Mouse (Mus musculus) lung, embryonic 15.5 days (tissue): Measurements from ENCODE around the gene Ccl8. TPM values are rescaled to one million over a fixed set of nuclear protein-coding genes. Genes with fewer than 3 reads are reported as not detected.

Source experiments
- ATAC-seq: fragments of 200-750 bp; cut with Nextera tagmentation; 2 replicates; pipeline ENCODE4 v1.8.0; 2017; ENCODE audit warnings: moderate number of reproducible peaks, borderline replicate concordance; ENCODE audit not compliant: low FRiP score, low TSS enrichment; ENCODE audit errors: extremely low read depth
- H3K27ac ChIP-seq: fragments of 300-500 bp; sonication (generic); 2 replicates; pipeline ENCODE4 v1.5.1; 2015; ENCODE audit warnings: moderate library complexity, mild to moderate bottlenecking, inconsistent platforms
- H3K27me3 ChIP-seq: fragments of 300-500 bp; sonication (generic); 2 replicates; pipeline ENCODE4 v1.6.1; 2015; ENCODE audit warnings: inconsistent platforms
- H3K36me3 ChIP-seq: fragments of 300-500 bp; sonication (generic); 2 replicates; pipeline ENCODE4 v1.6.1; 2015; ENCODE audit warnings: inconsistent platforms
- H3K4me1 ChIP-seq: fragments of 300-500 bp; sonication (generic); 2 replicates; pipeline ENCODE4 v1.6.1; 2015; ENCODE audit warnings: inconsistent platforms
- H3K4me2 ChIP-seq: fragments of 300-500 bp; sonication (generic); 2 replicates; pipeline ENCODE4 v1.6.1; 2015; ENCODE audit warnings: inconsistent platforms, mild to moderate bottlenecking, moderate library complexity
- H3K4me3 ChIP-seq: fragments of 300-500 bp; sonication (generic); 2 replicates; pipeline ENCODE4 v1.5.1; 2015; ENCODE audit warnings: mild to moderate bottlenecking, inconsistent platforms
- H3K9ac ChIP-seq: fragments of 300-500 bp; sonication (generic); 2 replicates; pipeline ENCODE4 v1.6.1; 2015; ENCODE audit warnings: inconsistent platforms
- H3K9me3 ChIP-seq: fragments of 300-500 bp; sonication (generic); 2 replicates; pipeline ENCODE4 v1.6.1; 2016; ENCODE audit warnings: inconsistent platforms
- WGBS: fragments of 180-500 bp; shearing (Covaris S2); methylation state at CpG from one replicate; pipeline ENCODE4 v1.1.7; 2015; 5-methylcytosine and 5-hydroxymethylcytosine counted together
- polyA plus RNA-seq: library from polyadenylated mRNA; unstranded; fragments of >200 nt; fragmentation: Nextera tagmentation; extraction: Ambion mirVana; gene quantifications from 2 replicates; pipeline ENCODE4 v1.2.1, GENCODE M21; 2015

Gene Ccl8
- 0.35 TPM in 1 of 2 replicates, not detected in the other for polyA plus RNA-seq

DNA sequence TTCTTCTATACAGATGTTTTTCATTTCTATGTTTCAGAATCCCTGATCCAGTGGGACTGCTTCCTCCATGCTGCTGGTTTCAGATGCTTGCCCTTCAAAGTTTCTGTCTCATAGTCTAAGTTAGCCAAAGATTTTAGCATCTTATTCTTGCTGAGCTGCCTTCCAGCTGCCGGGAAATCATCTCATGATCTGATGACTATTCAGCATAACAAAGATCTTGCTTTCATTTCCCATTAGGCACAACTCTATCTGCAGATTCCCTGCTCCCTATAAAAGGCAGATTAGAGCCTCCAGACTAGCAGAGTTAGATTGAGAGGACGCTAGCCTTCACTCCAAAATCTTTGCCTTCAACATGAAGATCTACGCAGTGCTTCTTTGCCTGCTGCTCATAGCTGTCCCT lies at the start of gene Ccl8:
Gene Ccl8 (plus strand): TSS at position 301 of the 400 bp plus-strand sequence.
- no peak within 1 kb of the TSS for H3K4me3 ChIP-seq
- H3K9ac ChIP-seq: no peak within 1 kb of the TSS
- no peaks in the 10 kb centered on the region for H3K9me3 ChIP-seq
- H3K4me1 ChIP-seq: no peaks in the 10 kb centered on the region
- ATAC-seq: no peak
- no peaks in the 10 kb centered on the region for H3K36me3 ChIP-seq
- no peaks in the 10 kb centered on the region for H3K27me3 ChIP-seq
- 77% methylated on average over 3 of the region's 3 CpGs for WGBS
- H3K27ac ChIP-seq: no peak within 1 kb of the TSS
- H3K4me2 ChIP-seq: no peak within 1 kb of the TSS

GRCm38 (mm10) chr11:82066953-82067571 lies 47.9 kb upstream of the Ccl8 start:
- H3K27me3 ChIP-seq: no peaks in the 10 kb centered on the region
- no peak overlapping the region for H3K4me3 ChIP-seq
- 71% methylated on average over 7 of the region's 7 CpGs for WGBS
- H3K27ac ChIP-seq: no peak overlapping the region
- no peaks in the 10 kb centered on the region for H3K36me3 ChIP-seq
- no peak overlapping the region for H3K4me2 ChIP-seq
- no peaks in the 10 kb centered on the region for H3K9me3 ChIP-seq
- H3K4me1 ChIP-seq: peaks cover 4% of the 10 kb centered on the region; the same call in 1 of the 2 replicates
- no peak for ATAC-seq
- no peak overlapping the region for H3K9ac ChIP-seq

- no peak overlapping the region for H3K27ac ChIP-seq
- WGBS: 64% methylated on average over 3 of the region's 3 CpGs
- H3K9me3 ChIP-seq: no peaks in the 10 kb centered on the region
- H3K4me3 ChIP-seq: no peak overlapping the region
- no peaks in the 10 kb centered on the region for H3K27me3 ChIP-seq
- no peak for ATAC-seq
- H3K9ac ChIP-seq: no peak overlapping the region
- no peaks in the 10 kb centered on the region for H3K36me3 ChIP-seq
- peaks cover 4% of the 10 kb centered on the region; the same call in 1 of the 2 replicates for H3K4me1 ChIP-seq
- no peak overlapping the region for H3K4me2 ChIP-seq
Measured at GRCm38 (mm10) chr11:82071076-82071475, 43.9 kb upstream of the Ccl8 start.

GRCm38 (mm10) chr11:82072374-82072773 lies 42.6 kb upstream of the Ccl8 start:
- ATAC-seq: no peak
- H3K9me3 ChIP-seq: no peaks in the 10 kb centered on the region
- no peak overlapping the region for H3K27ac ChIP-seq
- H3K4me3 ChIP-seq: no peak overlapping the region
- H3K27me3 ChIP-seq: no peaks in the 10 kb centered on the region
- WGBS: 63% methylated on average over 1 of the region's 1 CpGs
- no peak overlapping the region for H3K4me2 ChIP-seq
- peaks cover 4% of the 10 kb centered on the region; the same call in 1 of the 2 replicates for H3K4me1 ChIP-seq
- no peaks in the 10 kb centered on the region for H3K36me3 ChIP-seq
- H3K9ac ChIP-seq: no peak overlapping the region

DNA sequence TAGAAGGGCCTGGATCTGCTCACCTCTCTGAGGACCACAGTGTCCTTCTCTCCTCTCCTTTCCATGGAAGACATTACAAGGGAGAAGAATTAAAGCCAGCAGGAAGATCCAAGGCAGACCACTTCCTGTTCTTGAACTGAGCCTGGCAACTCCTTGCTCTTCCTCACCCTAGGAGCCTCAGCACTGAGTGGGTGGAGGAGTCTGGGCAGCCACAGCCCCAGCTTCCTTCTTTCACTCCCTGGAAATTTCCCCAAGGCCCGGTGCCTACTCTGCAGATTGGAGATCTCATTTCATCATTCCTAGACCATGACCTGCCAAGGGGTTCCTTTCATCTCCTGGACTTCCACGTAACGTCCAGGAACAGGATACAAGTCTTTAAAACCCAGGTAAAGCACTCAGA lies 42.0 kb upstream of the Ccl8 start:
- WGBS: 81% methylated on average over 3 of the region's 3 CpGs
- H3K4me1 ChIP-seq: peaks cover 4% of the 10 kb centered on the region; the same call in 1 of the 2 replicates
- no peaks in the 10 kb centered on the region for H3K36me3 ChIP-seq
- no peak overlapping the region for H3K27ac ChIP-seq
- no peak overlapping the region for H3K9ac ChIP-seq
- no peaks in the 10 kb centered on the region for H3K9me3 ChIP-seq
- ATAC-seq: no peak
- H3K27me3 ChIP-seq: no peaks in the 10 kb centered on the region
- H3K4me2 ChIP-seq: no peak overlapping the region
- H3K4me3 ChIP-seq: no peak overlapping the region

DNA sequence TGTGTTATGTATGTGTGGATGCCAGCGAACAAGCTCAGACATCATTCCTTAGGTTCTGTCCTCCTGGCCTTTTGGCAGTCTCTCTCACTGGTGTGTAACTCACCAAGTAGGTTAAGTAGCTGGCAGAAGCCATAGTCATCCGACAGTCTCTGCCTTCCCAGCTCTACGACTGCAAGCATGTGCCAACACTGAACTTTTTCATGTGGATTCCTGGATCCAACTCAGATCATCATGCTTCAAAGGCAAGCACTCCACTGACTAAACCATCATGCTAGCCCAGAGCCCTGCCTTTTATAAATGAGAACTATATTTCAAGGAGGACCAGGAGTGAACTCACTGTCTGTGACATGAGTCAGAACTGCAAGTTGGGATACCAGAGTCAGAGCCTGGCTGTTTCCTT lies 41.3 kb upstream of the Ccl8 start:
- Histone ChIP-seq H3K4me3 (no peak overlapping the region), H3K27ac (no peak overlapping the region), H3K36me3 (no peaks in the 10 kb centered on the region), H3K9me3 (no peaks in the 10 kb centered on the region), H3K9ac (no peak overlapping the region), H3K4me1 (peaks cover 4% of the 10 kb centered on the region; the same call in 1 of the 2 replicates), H3K4me2 (no peak overlapping the region), H3K27me3 (no peaks in the 10 kb centered on the region)
- no peak for ATAC-seq
- 69% methylated on average over 3 of the region's 3 CpGs for whole genome bisulfite sequencing

DNA sequence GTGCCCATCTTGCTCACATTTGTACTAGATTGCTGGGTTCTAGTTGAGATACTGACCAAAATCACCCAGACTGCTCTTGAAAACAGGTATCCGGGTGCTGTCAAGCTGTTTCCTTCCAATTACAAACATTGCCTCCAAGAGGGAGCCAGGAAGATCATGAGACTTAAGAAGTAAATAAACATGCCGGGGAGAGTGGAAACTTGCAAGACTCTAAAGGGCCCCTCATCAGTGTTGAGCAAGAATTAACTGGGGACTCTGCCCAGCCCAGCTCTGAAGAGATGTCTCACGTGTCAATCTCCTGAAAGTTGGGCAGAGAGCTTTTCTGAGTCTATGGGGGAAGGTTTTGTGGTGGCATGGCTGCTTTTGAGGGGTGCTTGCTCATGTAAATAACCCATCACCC lies 38.0 kb upstream of the Ccl8 start:
- no peaks in the 10 kb centered on the region for H3K9me3 ChIP-seq
- H3K4me3 ChIP-seq: no peak overlapping the region
- H3K36me3 ChIP-seq: no peaks in the 10 kb centered on the region
- no peaks in the 10 kb centered on the region for H3K4me1 ChIP-seq
- no peaks in the 10 kb centered on the region for H3K27me3 ChIP-seq
- H3K27ac ChIP-seq: no peak overlapping the region
- H3K4me2 ChIP-seq: no peak overlapping the region
- no peak overlapping the region for H3K9ac ChIP-seq
- 37% methylated on average over 3 of the region's 3 CpGs for WGBS
- no peak for ATAC-seq

- Histone ChIP-seq H3K4me3 (no peak overlapping the region), H3K27ac (no peak overlapping the region), H3K27me3 (no peaks in the 10 kb centered on the region), H3K36me3 (no peaks in the 10 kb centered on the region), H3K9ac (no peak overlapping the region), H3K9me3 (no peaks in the 10 kb centered on the region), H3K4me2 (no peak overlapping the region), H3K4me1 (no peaks in the 10 kb centered on the region)
- no peak for ATAC-seq
Measured at GRCm38 (mm10) chr11:82078136-82078730, 36.8 kb upstream of the Ccl8 start.

- H3K9me3 ChIP-seq: no peaks in the 10 kb centered on the region
- H3K9ac ChIP-seq: no peak overlapping the region
- no peak overlapping the region for H3K4me2 ChIP-seq
- H3K36me3 ChIP-seq: no peaks in the 10 kb centered on the region
- no peaks in the 10 kb centered on the region for H3K27me3 ChIP-seq
- no peak for ATAC-seq
- no peak overlapping the region for H3K4me3 ChIP-seq
- WGBS: 61% methylated on average over 3 of the region's 3 CpGs
- no peaks in the 10 kb centered on the region for H3K4me1 ChIP-seq
- no peak overlapping the region for H3K27ac ChIP-seq
Measured at GRCm38 (mm10) chr11:82080865-82081264, 34.1 kb upstream of the Ccl8 start.

GRCm38 (mm10) chr11:82084360-82084759 lies 30.6 kb upstream of the Ccl8 start:
- no peaks in the 10 kb centered on the region for H3K9me3 ChIP-seq
- no peaks in the 10 kb centered on the region for H3K36me3 ChIP-seq
- H3K4me3 ChIP-seq: no peak overlapping the region
- no peak overlapping the region for H3K27ac ChIP-seq
- 91% methylated on average over 3 of the region's 3 CpGs for WGBS
- no peak overlapping the region for H3K9ac ChIP-seq
- H3K27me3 ChIP-seq: no peaks in the 10 kb centered on the region
- no peak overlapping the region for H3K4me2 ChIP-seq
- no peak for ATAC-seq
- no peaks in the 10 kb centered on the region for H3K4me1 ChIP-seq

DNA sequence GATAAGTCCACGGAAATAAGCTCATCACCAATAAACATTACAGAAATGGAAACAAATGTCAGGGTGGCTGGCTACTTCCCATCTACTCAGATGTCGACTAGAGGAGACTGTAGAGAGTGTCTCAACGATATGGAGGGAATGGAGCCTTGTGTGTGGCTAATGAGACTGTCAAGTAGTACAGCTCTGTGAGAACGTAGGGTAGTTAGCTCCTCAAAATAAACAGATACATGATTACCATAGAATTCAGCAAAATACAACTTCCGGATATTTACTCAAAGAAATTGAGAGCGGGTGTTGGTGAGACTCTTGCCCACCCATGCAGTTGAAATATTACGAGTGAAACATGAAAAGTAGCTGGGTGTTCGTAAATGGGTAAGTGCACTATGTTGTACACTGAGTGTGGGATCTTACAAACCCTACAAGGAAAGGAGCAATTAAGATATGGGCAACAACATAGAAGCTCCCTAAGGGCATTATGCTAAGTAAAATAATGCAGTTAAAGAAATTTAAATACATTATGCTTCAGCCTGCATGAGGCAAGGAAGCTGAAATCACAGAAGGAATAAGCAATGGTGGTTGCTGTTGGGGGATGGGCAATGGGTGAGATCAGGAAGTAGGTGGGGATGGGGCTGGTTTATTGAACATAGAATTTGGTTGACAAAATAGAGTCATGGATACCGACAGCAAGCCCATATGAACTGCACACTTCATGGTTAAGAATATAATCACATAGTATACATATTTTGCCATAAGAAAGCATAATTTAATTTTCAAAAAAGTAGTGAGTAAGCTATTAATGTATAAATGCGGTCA lies 15.3 kb upstream of the Ccl8 start:
- ATAC-seq: peak; percentile 96

GRCm38 (mm10) chr11:82101087-82101486 lies 13.9 kb upstream of the Ccl8 start:
- Histone ChIP-seq H3K4me3 (no peak overlapping the region), H3K27me3 (no peaks in the 10 kb centered on the region), H3K9me3 (no peaks in the 10 kb centered on the region), H3K4me2 (no peak overlapping the region), H3K9ac (no peak overlapping the region), H3K36me3 (no peaks in the 10 kb centered on the region), H3K4me1 (no peaks in the 10 kb centered on the region), H3K27ac (no peak overlapping the region; the same call in 1 of the 2 replicates)
- 84% methylated on average over 4 of the region's 4 CpGs for WGBS
- ATAC-seq: no peak

More for the DNA sequence above, 15.3 kb upstream of the Ccl8 start:
- H3K27ac ChIP-seq: peak overlapping the region; percentile 60
- no peaks in the 10 kb centered on the region for H3K36me3 ChIP-seq
- H3K4me1 ChIP-seq: no peaks in the 10 kb centered on the region
- H3K9me3 ChIP-seq: no peaks in the 10 kb centered on the region
- no peak overlapping the region for H3K4me3 ChIP-seq
- no peak overlapping the region for H3K4me2 ChIP-seq
- H3K27me3 ChIP-seq: no peaks in the 10 kb centered on the region
- WGBS: 46% methylated on average over 10 of the region's 10 CpGs
- H3K9ac ChIP-seq: no peak overlapping the region
